Mouse (Mus musculus): ENCODE measurements around the gene Endou. TPM values are rescaled to one million over a fixed set of nuclear protein-coding genes. Genes with fewer than 3 reads are reported as not detected.

The Endou gene
- polyA plus RNA-seq (2014; fragmentation: Illumina TruSeq; extraction: RNeasy Lipid Tissue Mini Kit (QIAGEN cat#74804); ENCODE audit: low read depth, low replicate concordance) = 0.47 TPM

GRCm38 (mm10) chr15:97731111-97731510, at the start of gene Endou:
Endou (minus strand) TSS chr15:97731339.

GRCm38 (mm10) chr15:97778311-97779098, 47.4 kb upstream of the Endou start, which contains the start of gene Slc48a1:
Slc48a1 (plus strand) TSS chr15:97778520.

GRCm38 (mm10) chr15:97767280-97768186, 36.4 kb upstream of the Endou start, which contains the start of gene Rapgef3:
Rapgef3 (minus strand) TSS chr15:97767972.

GRCm38 (mm10) chr15:97705211-97706050, 25.7 kb downstream of the Endou start, which contains the start of gene Rpap3:
Rpap3 (minus strand) TSS chr15:97705825.

Other genes starting within 250 kb of the Endou start
- gene Rpap3, start 25.5 kb downstream of the Endou start, polyA plus RNA-seq (2014; fragmentation: Illumina TruSeq; extraction: RNeasy Lipid Tissue Mini Kit (QIAGEN cat#74804); ENCODE audit: low read depth, low replicate concordance) = 12.0 TPM
- gene Rapgef3, start 36.6 kb upstream of the Endou start, polyA plus RNA-seq (2014; fragmentation: Illumina TruSeq; extraction: RNeasy Lipid Tissue Mini Kit (QIAGEN cat#74804); ENCODE audit: low read depth, low replicate concordance) = 0.38 TPM
- gene Slc48a1, start 47.2 kb upstream of the Endou start, polyA plus RNA-seq (2014; fragmentation: Illumina TruSeq; extraction: RNeasy Lipid Tissue Mini Kit (QIAGEN cat#74804); ENCODE audit: low read depth, low replicate concordance) = 12.9 TPM
- gene Hdac7, start 113.2 kb upstream of the Endou start, polyA plus RNA-seq (2014; fragmentation: Illumina TruSeq; extraction: RNeasy Lipid Tissue Mini Kit (QIAGEN cat#74804); ENCODE audit: low read depth, low replicate concordance) = 2.3 TPM
- 131 TPM for gene Vdr, start 179.3 kb upstream of the Endou start, polyA plus RNA-seq (2014; fragmentation: Illumina TruSeq; extraction: RNeasy Lipid Tissue Mini Kit (QIAGEN cat#74804); ENCODE audit: low read depth, low replicate concordance)
- gene Tmem106c, start 232.9 kb upstream of the Endou start, polyA plus RNA-seq (2014; fragmentation: Illumina TruSeq; extraction: RNeasy Lipid Tissue Mini Kit (QIAGEN cat#74804); ENCODE audit: low read depth, low replicate concordance) = 6.2 TPM